Mouse (Mus musculus) kidney, adult 18-20 months (tissue): ENCODE measurements around the gene Mfsd4b5.
"Not testable (repeated sequence)": the region's sequence is repeated elsewhere in the genome, so short reads cannot be mapped to it uniquely, and the experiment has no call there.

Source experiments
- DNase-seq: peaks from one replicate; pipeline ENCODE4 v3.0.0; 2021

The Mfsd4b5 gene

DNA sequence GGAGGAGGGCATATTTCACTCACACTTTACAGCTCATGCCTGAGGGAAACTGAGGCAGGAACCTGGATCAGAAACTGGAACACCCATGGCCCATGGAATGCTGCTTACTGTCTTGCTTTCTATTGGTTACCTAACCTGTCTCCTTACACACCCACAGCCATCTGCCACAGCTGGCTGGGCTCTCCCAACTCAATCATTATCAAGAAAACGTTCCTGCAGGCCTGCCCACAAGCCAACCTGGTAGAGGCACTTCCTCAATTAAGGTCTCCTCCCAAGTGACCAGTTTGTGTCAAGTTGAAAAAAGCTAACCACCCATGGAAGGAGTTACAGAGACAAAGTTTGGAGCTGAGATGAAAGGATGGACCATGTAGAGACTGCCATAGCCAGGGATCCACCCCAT is 24.5 kb downstream of the Mfsd4b5 start:
- DNase-seq, result no peak

DNA sequence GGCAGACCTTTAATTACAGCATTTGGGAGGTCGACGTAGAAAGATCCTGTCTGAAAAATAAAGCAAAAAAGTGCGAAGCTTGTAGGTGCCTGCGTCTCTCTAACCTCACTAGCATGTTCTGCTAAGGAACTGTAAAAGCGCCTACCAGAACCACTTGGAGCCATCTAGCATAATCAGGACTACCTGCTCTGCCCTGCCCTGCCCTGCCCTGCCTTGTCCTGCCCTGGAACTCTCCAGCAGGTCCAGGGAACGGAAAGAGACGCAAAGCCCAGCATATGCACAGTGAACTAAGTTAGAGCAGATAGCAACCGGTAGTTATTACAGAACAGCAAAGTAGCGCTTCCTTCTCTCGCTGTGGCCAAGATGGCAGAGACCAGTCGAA is 26.0 kb downstream of the Mfsd4b5 start:
- no peak for DNase-seq

DNA sequence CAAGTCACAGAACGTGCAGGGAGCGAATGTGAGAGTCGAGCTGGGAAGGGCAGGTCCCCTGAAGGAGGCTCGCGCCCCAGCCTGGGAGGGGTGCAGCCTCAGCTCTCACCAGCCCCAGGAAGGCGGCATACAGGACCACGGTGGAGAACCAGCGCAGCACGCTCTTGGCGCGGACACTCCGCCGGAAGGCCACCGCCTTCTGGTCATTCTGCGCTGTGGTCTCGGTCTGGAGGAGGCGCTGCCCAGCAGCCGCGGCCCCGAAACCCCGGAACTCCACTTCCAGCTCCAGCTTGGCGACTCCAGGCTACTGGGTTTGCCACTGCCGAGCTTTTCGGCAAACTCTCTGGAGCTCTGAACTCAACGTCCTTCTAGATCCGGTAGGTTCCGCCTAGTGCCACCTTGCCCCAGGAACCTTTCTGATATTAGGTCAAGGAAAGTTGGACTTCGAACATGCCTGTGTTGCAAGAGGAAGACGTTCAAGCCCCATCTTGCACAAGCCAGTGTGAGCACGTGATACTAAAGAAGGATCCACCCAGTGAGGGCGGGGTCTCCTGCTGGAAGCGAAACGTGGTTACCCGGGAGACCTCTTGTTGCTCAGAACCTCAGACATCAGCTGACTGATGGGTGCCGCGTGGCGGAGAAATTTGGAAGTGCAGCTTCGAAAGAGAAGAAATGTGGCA is 26.5 kb downstream of the Mfsd4b5 start, which contains the start of gene Mfsd4b3:
Mfsd4b3 (minus strand) TSS at position 393 of the 680 bp plus-strand sequence.
- DNase-seq, result peak; percentile 97

DNA sequence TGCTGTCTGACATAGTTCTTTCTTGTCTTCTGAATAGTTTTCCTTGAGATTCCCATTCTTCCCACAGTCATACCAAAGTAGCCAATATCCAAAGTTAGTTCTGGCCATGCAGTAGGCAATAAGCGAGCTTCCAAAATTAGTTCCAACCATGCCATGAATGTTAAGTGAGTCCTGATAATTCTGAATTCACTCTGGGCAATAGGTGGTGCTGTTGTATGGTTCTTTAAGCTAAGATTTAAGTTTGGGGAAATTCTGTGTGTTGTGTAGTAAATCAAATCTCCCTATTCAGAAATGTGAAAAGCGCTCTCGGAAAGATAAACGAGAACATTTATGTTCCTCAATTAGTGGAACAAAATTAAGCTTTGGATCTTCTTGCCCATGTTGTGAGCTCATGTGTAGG is 28.2 kb downstream of the Mfsd4b5 start:
- no peak for DNase-seq

DNA sequence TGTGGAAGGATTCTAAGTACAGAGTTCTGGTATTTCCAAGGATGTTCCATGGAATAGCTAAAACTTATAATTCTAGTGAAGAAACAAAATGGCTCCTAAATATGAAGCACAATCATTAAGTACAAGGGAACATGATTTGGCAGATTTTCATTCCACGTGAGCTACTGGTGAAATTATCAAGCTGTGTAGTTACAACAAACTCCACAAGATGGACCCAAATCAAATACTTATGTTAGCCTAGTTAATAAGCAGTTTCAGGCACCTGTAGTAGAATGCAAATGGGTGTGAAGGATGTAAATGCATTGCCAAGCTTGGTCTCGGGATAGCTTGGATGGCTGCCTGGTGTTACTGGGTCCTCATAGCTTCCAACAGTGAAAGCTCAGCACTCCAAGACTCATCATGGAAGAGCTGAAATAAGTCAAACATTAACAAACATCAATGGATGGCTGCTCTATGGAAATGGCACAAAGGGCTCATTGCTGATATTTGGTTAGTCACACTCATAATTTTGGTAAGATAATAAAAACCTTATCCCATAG is 30.0 kb downstream of the Mfsd4b5 start:
- DNase-seq, result peak; percentile 49

DNA sequence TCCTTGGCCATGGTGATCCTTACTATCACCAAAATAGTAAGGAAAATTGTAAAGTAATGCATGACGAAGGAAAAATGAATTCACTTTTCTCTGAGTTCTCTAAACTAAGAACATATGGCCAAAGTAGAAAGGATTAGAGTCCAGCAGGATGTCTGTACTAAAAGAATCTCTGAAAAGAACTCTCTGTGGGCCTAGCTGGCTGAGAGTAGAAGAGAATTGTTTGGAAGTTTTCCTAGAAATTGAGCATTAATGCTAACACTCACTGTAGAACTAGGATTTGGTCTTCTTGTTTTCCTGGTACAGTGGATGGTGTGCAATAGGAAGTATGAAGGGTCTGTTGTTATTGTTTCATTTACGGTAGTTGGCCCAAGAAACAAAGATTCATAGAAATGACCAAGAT is 31.3 kb downstream of the Mfsd4b5 start:
- DNase-seq, result no peak

DNA sequence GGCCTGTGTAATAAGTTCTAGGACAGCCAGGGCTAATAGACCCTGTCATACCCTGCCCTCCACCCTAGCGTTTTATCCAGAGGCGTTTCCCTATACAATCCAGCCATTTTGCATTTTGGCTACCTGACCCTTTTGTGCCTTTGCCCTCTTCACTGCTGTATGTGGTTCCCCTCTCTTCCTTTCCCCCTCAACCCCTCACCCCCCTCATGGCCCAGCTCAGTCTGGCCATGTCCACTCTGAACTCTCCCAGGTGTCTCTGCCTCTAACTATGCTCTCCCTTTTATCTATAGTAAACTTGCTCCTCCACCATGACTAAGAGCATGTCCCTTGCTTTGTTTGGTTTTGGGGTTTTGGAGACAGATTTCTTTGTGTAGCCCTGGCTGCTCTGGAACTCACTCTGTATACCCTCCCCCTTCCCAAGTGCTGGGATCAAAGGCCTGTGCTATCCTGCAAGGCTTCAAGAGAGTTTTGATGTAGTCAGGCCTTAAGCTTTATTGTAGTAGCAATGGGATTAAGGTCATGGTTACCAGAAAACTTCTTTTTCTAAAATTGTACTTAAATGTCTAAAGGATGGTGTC is 37.0 kb downstream of the Mfsd4b5 start:
- no peak for DNase-seq

DNA sequence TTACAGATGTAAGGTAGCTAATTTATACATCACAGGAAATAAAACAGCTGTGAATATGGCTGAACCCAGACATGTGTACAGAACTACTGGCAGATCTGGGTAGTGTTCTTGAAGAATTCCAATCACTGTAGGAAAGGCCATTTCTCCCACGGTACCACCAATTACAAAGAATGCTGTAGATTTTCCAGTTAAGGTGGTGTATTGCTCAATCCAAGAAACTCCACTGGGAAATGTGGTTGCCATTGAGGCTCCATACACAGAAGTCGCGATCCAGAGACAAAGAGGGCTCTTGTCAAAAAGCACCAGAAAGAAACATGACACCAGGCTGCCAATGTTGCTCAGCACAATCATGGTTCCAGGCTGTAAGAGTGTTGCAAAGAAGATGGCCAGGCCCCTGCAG is 39.3 kb downstream of the Mfsd4b5 start:
- DNase-seq, result not testable (repeated sequence)

DNA sequence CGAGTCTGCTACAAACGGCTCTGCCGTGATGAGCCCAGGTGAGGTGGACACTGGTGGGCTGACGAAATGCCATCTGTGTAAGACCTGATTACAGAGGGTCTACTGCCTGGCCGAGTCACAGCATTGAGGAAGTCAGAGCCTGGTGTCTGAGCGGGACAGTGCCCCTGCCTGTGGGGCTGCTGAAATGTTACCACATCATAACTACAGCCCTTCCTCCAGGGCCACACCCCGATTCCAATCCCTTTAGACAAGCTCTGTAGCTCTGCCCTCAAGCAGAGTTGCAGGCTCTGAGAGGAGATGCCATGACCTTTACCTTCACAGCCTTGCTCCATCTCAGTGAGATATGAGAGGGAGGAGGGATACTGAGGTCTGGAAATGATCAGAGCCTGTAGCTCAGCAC is 49.9 kb downstream of the Mfsd4b5 start:
- no peak for DNase-seq

DNA sequence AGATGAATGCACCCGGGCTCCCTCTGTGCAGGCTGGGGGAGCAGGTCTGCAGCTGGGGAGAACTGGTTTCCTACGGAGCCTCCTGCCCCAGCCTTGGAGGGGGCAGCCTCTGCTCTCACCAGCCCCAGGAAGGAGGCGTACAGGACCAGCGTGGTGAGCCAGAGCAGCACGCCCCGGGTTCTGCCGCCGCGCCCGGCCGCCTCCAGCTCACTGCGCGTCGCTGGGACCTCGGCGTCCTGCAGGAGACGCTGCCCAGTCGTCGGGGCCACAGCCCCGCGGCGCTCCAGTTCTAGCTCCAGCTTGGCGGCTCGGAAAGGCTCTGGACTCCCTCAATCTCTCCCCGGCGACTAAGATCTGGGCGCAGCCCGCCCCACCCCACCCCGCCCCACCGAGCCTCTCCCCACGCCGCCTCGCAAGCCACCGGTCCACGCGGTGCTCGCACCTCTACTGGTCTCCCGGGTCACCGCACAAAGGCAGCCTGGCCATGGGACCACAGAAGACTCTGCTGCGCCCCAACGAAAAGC is 59.8 kb downstream of the Mfsd4b5 start, which contains the start of gene Mfsd4b2:
Mfsd4b2 (minus strand) TSS at position 308 of the 524 bp plus-strand sequence.
- peak; percentile 16 for DNase-seq

DNA sequence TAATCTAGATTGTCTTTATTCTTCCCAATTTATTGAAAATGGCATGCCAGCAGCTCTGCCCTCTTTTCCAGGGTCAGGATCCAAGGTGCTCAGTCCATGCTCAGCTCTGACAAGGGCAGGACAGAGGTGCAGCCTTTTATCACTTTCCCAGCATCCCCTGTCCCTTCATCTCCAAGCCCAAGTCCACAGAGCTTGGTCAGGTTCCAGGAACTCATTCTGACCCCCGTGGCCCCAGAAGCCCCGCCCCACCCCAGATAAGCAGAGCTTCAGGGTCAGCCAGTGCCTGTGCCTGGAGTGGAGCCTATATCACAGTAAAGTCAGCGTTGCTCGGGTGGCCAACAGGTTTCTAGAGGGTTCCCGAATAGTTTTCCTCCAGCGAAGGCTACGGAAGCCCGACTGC is 61.9 kb downstream of the Mfsd4b5 start:
- not testable (repeated sequence) for DNase-seq

DNA sequence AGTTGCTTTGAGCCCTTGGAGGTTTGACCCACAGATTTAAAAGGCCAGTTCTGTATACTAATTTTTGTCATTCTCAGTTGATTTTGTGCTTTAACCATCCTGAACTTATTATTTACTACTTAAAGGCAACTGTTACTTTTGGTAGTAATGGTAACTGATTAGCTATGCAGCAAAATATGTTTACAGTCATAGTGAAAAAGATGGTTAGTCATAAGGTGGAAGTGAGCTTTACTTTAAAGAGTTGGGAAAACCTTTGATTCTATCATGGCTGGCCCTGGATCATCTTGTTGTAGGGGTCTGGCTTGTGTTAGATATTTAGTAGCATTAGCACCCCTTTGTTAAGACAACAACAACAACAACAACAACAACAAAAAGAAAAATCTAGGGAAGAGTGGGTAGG is 73.8 kb downstream of the Mfsd4b5 start:
- DNase-seq, result no peak

DNA sequence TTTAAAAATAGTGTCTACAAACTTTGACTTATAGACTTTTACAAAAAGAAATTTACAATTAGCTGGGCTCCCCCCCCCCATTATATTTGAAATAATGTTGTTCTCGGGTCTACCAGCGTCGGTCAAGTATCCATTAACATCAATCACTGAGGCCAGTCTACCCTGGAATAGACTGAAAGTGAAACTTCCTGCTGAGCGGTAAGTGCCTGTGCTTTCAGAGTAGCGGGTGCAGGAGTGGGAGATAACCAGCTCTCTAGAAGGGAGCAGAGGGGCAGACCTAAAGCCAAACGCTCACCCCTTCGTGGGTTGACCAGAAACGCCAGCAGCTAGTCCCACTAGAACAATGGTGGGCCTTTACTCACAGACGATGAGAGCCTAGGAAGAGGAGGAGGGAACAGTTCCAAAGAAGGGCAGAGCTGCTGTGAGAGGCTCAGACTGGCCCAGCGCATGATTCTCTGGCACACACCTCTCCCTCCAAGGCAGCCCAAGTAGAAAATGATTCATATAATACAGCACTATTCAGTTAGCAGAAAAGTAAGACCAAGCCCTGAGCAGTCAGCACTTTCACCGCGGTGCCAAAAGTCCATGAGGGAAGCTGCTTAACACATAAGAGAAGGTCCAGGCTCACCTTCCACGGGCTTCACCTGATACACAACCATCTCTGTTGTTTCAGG is 77.5 kb downstream of the Mfsd4b5 start:
- DNase-seq, result no peak
